Mouse (Mus musculus) right cerebral cortex, postnatal 10 days (tissue): Measurements from ENCODE around the gene Gm3646.

Experiments
- DNase-seq, 2 experiments: peaks; one replicate each; pipeline ENCODE4 v3.0.0; 2021; ENCODE audit warnings: low spot score in 2 of 2

The Gm3646 gene

DNA sequence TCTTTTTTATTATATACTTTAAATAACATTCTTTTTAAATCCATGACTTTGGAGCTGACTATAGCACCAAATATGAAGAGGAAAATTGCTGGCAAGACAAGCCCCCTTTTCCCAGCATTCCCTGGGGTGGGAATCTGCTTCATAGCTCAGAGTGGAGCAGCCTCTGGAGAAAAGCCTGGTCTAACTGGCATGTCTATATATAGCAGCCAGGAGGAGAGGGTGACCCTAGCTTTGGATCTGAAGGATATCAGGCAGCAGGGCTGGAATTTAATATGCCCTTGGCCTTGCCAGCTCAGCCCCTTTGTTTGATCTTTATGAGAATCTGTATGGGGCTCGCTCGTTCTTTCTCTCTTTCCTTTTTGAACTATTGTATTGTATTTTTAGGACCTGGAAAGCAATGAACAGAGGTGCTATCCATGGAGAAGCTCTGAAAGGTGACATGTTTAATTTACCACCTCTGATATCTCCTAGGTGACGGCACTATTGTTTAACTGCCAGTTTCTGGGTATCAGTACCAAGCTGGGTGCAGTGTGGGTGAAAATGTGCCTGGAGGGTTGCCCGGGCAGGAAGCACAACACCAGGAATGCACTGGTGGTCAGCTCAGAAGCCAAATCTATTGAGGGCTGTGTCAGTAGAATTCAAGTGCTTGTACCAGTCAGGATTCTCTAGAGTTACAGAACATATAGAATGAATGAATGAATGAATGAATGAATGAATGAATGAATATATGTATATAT lies at the start of gene Gm3646:
Gene Gm3646 (minus strand): TSS at position 90 of the 737 bp plus-strand sequence.
- no peak for DNase-seq

DNA sequence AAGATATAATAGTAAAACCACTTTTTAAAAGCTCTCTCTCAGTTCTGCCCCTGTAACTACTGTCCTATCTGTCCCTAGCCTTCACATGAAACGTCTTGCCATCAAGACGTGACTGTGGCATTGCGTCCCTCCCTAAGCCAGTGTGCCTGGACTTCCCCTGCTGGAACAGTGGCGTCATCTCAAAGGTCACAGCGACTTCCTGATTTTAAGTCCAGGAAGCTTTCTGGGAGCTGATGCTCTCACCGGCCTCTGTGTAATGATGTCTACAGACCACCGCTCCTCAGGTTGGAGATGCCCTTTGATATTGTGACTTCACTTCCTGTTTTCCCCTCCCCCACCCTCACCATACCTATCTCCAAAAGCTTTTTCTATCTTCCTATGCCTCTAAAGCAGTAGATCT lies 41.9 kb upstream of the Gm3646 start:
- no peak for DNase-seq

DNA sequence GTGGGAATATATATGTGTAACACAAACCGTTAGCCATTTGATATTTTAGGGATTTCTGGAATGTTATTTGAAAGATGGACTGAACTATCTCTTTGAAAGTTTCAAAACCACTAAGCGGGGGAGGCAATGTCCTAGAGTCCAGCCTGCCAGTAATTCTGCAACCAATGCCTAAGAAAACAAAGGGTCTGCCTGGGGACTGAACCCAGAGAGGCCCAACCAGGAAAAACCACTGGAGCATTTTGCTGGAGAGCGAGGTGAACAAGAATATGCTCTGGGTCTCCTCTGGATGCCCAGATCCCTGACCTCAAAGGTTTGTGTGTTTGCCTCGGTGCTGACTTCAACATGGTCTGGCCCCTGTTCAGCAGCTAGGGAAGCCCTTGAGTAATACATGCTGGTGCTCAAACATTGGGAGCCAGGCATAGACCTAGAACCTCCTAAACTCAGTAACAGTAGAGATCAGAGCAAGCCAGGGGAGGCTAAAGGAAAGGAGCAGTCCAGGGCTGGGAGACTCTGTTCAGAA lies 41.0 kb upstream of the Gm3646 start:
- DNase-seq: no peak

- no peak for DNase-seq
These were observed 38.2 kb upstream of the Gm3646 start for GRCm38 (mm10) chr1:39843328-39843727.

DNA sequence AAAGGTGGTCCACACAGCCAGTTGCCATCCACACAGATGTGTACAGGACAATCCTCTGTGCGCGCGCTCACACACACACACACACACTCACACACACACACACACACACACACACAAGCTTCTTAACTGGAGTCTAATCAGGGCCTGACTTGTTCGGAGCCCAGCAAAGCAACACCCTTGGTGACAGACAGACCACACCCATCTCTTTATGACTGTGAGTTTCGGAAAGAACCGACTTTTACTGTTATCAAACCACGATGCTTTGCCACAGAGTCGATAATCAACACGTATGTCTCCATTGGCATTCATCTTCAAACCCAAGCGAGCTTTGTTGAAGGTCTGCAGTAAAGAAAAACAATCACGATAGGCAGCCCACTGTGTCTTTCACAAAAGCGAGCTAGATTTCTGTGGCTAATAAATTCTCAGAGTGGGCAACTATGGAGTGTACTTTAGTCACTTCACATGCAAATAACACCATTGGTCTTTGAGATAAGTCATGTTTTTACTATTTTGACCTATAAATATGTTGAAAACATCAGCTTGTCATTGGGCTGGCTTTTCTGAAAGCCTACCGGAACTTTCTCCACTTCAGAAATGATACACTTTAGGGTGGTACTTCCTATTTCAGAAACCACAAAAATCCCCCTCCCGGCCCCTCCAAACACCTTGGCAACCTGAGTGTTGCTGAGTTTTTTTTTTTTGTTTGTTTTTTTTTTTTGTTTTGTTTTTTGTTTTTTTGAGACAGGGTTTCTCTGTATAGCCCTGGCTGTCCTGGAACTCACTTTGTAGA lies 37.3 kb upstream of the Gm3646 start:
- no peak for DNase-seq

DNA sequence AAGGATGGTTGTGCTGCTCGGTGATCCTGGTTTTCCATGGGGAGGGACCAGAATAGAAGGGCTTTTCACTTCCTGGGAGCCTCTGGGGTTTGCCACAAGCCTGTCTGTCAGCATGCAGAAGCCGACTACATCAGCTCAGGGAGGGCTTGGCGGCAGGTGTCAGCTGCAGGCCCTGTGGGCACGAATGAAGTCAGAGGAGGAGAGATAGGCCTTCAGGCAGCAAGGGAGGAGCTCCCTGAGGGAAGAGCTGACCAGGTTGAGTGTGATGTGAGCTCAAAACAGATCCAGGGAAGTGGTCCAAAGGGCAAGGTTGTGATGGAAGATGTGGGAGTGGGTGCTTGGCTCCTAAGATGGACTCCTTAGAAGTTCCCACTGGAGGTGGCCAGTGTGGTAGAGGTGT lies 35.7 kb upstream of the Gm3646 start:
- no peak for DNase-seq

DNA sequence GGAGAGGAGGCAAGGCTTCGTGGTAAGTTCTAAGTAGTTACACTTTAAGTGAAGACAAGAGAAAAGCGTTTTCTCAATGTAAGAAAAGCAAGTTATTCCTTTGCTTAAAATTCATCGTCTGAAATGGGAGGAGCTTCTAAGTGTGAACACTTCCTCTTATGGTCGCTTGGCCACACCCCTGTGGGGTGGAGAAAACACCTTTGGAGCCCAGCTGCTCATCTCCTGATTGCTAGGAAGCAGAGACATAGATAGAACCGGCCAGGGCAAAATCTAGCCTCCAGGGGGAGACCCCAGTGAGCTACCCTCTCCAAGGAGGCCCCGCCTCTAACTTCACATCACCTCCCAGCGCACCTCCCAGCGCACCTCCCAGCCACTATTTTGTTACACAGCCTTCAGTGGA lies 34.7 kb upstream of the Gm3646 start:
- no peak for DNase-seq

DNA sequence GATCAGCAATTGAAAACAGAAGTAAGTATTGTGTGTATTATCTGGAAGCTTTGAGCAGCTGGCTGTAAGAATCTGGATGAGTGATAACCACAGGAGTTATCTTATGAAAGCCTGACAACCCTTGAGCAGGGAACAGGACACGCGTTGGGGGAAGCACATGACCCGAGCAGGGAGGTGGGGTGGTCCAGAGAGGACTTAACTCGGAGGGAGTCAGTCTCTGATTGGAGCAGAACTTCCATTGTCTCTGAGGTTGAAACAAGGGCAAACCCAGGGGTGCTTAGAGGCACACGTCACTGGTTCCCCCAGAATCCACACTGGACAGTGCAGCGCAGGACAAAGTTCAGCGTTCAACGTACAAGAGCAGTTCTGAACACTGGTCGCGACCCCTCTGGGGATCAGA lies 34.1 kb upstream of the Gm3646 start:
- no peak for DNase-seq

DNA sequence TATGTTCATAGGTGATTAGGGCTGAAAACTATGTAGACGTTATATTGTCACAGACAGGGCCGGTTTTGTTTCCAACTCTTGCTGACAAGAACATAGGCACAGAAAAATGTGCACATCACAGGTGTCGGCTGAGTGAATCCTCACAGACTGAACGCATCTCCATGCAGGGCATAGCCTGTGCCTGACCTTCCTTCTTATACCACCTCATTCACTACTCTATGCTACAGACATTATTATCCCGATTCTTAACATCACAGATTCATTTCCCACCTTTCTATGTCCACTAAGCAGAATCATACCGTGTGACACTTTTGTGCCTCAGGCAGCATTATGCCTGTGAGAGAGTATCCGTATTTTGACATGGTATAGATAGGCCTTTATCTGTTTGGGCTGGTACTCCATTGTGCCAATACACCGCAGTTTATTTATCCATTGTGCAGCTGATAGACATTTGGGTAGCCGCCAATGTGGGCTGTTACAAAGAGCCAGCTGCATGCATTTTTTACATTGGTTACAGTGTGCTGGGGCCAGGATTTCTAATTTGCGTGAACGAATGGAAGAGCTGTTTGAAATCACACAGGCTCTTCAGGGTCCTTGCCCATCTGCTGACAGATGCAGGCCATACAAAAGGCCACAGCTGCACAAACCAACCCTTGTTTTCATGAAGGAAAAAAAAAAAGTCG lies 33.5 kb upstream of the Gm3646 start:
- peak; percentile 59 to 73 for DNase-seq

- no peak for DNase-seq
These were observed 26.5 kb upstream of the Gm3646 start for GRCm38 (mm10) chr1:39831594-39832039.

- no peak for DNase-seq
These were observed 25.9 kb upstream of the Gm3646 start for GRCm38 (mm10) chr1:39830786-39831593.

DNA sequence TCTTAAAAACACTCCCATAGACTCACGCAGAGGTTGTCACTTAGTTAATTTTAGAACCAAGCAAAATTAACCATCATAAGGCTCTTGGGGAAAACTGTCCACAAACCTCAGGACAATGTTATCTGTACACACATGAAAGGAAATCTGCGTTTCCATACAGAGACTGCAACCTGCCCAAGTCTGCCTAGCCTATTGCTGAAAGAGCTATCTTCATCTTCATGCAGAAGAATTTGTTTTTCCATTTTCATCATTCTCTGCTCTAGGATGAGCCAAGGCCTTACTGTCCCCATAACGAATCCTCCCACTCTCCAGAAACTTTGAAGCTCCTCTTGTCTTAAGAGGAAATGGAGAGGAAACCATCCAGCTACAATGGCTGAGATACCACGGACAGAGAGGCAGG lies 19.8 kb upstream of the Gm3646 start:
- DNase-seq: no peak

- no peak for DNase-seq
These were observed 19.1 kb upstream of the Gm3646 start for GRCm38 (mm10) chr1:39824240-39824639.

DNA sequence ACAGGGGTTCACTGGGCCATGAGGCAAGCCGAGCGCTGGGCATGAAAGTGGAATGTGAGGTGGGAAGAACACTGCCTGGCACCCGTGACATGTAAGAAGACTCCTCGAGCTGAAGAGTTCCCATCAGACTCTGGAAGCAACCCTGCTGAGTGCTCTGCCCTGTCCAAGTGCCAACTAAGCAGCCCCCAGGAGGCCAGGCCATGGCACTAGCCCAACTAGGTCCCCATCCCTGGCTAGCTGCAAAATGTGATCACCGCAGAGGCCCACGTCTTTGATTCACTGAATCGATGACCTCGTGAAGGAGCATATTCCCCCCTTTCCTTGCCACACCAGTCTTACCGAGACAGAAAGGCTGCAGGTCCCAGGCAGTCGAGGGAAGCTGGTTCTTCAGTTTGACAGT lies 14.5 kb upstream of the Gm3646 start:
- DNase-seq: no peak

- no peak for DNase-seq
These were observed 10.6 kb upstream of the Gm3646 start for GRCm38 (mm10) chr1:39815766-39816165.

DNA sequence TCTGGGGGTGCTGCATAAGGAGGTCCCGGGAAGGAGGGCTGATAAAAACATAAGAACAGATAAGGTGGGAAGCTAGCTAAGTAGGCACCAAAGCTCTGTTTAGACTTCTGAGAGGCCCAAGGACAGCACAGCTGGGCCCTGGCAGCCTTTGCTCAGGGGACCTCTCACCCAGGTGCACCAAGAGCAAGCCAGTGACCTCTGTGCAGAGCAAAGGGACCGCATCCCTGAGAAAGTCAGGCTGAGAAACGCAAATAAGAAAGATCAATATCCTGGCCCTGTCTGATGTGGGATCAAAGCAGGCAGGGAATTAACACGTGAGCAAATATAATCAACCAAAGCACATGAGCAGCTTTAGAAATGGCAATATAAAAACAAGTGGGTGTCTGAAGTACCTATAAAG lies 7.9 kb upstream of the Gm3646 start:
- DNase-seq: no peak

DNA sequence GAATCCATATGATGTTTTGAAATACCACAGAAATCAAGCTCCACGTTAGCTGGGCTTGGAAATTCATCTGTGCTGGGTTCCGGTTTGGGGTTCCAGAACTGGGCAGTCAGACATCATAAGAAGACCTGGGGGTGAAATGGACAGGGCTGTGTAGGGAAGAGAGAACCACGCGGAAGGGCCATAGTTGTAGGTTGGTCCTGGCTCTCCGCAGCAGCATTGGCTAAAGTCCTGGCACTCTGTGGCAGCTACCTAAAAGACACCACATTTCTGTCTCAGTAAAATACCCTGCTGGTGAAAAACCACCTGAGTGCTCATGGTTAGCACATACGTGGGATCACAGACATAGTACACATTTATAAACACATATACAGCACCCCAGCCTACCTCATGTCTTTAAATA lies 343 bp downstream of the Gm3646 start:
- no peak for DNase-seq

- no peak for DNase-seq
These were observed 2.2 kb downstream of the Gm3646 start for GRCm38 (mm10) chr1:39802946-39803345.

DNA sequence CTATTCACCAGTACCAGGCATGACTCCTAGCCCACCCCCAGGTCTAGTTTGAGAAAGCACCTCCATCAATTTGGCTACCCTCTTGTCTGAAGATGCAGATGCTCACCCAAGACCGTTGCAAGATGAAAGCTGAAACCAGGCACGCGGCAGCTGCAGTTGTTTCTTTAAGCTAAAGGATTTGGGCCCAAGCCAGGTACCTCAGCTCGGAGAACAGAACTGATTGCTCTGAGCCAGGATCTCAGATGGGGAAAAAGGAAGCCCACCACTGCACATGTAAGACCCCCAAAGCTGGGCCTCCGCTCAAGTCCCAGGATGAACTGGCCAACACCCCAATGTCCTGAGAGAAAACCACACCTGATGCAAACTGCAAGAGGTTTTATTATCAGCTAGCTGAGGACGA lies 7.6 kb downstream of the Gm3646 start:
- no peak for DNase-seq

DNA sequence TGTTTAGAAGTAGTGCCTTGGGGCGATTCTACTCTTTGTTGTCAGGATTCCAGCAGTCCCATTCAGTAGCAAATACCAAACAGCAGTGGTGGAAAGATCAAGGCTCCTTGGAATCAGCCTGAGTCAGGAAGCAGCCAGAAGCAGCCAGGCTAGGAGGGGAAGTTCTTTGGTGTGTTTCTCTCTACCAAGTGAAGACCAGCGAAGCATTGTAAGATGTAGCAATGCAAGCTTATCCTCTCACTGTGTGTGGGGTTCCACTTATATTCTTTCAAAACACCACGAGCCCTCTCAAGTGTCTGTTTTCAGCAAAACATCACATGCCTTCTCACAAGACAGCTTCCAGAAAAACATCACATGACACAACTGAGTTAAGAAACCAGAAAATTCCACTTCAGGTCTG lies 8.4 kb downstream of the Gm3646 start:
- no peak for DNase-seq

GRCm38 (mm10) chr1:39784632-39785031 lies 20.5 kb downstream of the Gm3646 start:
- DNase-seq: no peak

DNA sequence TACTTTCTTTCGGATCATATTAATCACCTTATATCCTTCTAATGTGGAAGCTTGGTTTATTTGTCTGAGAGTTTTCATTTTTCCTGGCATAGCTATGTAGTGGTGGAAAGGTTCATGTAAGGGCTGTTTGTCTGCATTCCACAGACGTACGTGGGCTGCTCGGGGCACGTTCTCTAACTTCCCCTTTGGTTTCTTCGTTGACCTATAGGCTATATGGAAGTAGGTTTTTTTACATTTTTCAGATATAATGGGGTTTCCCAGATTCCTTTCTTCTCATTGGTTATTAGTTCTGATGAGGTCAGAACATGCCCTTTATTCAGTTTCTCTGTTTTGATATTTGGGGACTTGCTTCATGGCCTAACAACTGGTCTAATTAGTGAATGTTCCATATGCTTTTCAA lies 23.3 kb downstream of the Gm3646 start:
- DNase-seq: no peak
